Mouse (Mus musculus): Measurements from ENCODE around the gene Sdk1. TPM values are rescaled to one million over a fixed set of nuclear protein-coding genes. Genes with fewer than 3 reads are reported as not detected.
A peak's percentile ranks its signal among the peaks of the same experiment; 100 is the strongest.

Gene Sdk1
- total RNA-seq, 2 experiments from 2014 or later, result 14.2 to 14.3 TPM

DNA sequence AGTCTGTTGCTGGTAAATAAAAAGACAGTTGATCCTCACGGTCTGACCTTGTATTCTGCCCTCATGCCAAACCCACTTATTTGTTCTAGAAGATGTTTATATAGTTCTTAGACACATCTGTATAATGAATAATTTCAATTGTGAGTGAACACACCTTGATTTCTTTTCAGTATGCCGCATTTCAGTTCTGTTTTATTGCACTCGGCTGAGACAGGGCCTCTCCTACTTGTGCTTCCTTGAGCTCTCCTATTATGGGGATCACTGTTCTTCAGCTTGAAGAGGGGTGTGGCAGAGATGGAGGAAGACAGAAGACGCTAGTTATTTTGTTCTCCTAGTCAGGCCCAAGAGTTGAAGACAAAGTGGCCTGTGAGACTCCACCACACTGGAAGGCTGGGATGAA is 603.4 kb downstream of the Sdk1 start:
- intact Hi-C loops (cut with DNase I), result no loop called here
- DNase-seq (ENCODE audit: low spot score in 2 of 2), result no peak

- intact Hi-C loops (cut with DNase I), result no loop called here
- no peak for DNase-seq (ENCODE audit: low spot score in 2 of 2)
Observed at GRCm38 (mm10) chr5:141847686-141848085, 606.4 kb downstream of the Sdk1 start.

DNA sequence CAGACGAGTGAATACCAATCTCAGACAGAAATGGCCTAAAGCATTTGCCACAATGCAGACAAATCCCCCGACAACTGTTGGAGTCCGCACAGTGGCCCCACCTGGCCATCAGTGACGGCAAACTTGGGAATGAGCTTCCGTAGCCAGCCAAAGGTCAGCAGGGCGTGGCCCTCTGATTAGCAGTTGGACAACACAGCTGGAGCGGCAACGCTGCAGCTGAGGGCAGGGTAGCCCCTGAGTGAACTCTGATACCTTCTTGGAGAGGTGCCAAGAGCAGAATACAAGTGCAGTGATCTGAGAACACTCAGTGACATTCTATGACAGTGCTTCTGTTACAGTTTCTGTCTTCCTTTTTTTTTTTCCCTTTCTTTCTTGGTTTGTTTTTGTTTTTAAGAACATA is 610.9 kb downstream of the Sdk1 start:
- intact Hi-C loops (cut with DNase I), result no loop called here
- DNase-seq (ENCODE audit: low spot score in 2 of 2), result no peak

- intact Hi-C loops (cut with DNase I), result no loop called here
- DNase-seq (ENCODE audit: low spot score in 2 of 2), result no peak
Observed at GRCm38 (mm10) chr5:141856447-141856846, 615.2 kb downstream of the Sdk1 start.

DNA sequence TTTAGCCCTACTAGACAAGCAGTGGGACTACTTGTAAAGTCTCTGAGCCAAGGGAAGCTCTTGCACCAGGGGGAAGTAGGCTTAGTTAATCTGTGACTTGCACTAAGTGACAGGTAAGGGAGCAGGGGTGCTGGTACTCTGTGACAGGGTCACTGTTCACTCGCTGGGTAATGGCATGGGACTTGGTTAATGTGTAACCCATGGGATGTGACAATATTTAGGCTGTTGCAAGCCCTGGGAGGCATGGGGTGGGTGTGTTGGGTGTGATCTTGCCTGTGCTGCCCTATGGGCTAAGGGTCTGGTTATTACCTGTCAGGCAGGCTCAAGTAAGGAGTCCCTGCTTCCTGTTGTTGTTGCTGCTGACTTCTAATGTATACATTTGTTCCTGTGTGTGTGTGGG is 616.5 kb downstream of the Sdk1 start:
- intact Hi-C loops (cut with DNase I), result no loop called here
- no peak for DNase-seq (ENCODE audit: low spot score in 2 of 2)

DNA sequence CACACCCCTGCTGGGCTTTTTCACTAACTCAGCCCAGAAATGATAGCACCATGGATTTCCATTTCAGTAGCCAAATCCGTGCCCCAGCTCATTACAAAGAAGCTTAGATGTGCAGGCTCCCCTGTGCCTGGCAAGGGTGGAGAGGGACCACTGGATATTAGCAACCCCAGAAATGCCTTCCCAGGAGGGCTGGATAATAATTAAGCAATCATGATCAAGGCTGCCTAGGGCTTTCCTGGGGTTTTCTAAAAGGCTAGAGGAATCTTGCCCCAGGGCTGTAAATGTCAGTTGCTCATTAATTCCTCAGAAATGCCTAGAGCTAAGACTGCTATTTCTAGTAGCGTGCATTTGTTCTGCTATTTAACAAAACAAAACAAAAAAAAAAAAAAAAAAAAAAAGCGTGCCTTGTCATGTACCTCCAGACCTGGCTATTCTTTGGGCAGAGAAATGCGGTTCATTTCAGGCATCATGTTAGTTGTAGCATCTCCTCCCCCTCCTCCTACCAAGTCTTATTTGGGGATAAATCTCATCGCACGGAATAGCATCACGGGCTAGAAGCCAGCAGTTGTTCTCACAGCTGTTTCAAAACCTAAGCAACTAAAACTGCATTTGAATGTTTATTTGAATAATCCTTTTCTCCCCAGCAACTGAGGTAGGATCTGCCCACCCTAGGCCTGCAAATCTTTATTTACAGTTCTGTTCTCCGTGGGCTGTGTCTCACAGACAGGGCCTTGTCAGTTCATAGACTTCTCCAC is 617.3 kb downstream of the Sdk1 start:
- intact Hi-C loops (cut with DNase I), result no loop called here
- DNase-seq (ENCODE audit: low spot score in 2 of 2), result no peak

DNA sequence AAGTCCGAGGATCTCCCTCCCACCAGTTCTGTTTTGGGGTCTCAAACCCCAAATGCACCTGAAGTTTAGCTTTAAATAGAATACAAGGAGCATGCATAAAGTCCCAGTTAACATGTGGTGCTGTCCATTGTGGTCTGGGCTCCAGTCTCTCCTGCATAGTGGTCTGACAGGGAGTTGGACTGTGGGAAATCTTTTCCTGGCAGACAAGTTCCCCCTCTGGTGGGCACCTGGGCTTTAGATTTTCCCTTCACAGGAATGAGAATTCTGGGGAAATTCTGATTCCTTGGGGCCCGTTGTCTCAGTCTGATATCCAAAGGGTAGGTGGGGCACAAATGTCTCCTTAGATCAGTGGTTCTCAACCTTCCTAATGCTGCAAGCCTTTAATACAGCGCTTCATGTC is 624.8 kb downstream of the Sdk1 start:
- intact Hi-C loops (cut with DNase I), result no loop called here
- DNase-seq (ENCODE audit: low spot score in 2 of 2), result no peak

GRCm38 (mm10) chr5:141873751-141874150 is 632.5 kb downstream of the Sdk1 start:
- intact Hi-C loops (cut with DNase I), result no loop called here

GRCm38 (mm10) chr5:141880661-141881060 is 639.4 kb downstream of the Sdk1 start:
- no peak for DNase-seq (ENCODE audit: low spot score in 2 of 2)
- intact Hi-C loops (cut with DNase I), result no loop called here

More at GRCm38 (mm10) chr5:141873751-141874150, 632.5 kb downstream of the Sdk1 start:
- DNase-seq (ENCODE audit: low spot score in 2 of 2), result no peak

DNA sequence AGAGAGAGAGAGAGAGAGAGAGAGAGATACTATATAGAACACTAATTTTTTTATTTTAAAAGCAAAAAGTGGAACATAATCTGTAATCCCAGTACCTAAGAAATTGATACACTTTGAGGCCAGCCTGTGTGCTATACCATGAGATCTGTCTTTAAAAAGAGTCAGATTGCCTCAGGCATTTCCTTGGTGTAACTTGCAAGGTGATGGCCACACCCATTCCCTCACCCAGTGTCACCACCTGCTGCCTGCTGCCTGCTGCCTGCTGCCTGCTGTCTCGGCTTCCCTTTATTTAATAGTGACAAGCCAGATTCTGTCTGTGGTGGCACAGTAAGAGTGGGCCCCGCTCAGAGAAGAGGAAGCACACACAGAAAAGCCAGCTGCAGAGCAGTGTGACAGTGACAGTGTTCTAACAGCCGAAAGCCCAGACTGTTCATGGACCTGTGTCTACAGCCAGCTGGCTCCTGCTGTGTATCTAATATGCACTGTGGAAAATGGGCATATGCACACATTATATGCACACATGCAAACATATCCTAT is 642.9 kb downstream of the Sdk1 start:
- peak; percentile 7 to 13 for DNase-seq (ENCODE audit: low spot score in 2 of 2)
- intact Hi-C loops (cut with DNase I), result no loop called here

GRCm38 (mm10) chr5:141886006-141886405 is 644.7 kb downstream of the Sdk1 start:
- intact Hi-C loops (cut with DNase I), result no loop called here
- peak; percentile 11 to 13 for DNase-seq (ENCODE audit: low spot score in 2 of 2)

DNA sequence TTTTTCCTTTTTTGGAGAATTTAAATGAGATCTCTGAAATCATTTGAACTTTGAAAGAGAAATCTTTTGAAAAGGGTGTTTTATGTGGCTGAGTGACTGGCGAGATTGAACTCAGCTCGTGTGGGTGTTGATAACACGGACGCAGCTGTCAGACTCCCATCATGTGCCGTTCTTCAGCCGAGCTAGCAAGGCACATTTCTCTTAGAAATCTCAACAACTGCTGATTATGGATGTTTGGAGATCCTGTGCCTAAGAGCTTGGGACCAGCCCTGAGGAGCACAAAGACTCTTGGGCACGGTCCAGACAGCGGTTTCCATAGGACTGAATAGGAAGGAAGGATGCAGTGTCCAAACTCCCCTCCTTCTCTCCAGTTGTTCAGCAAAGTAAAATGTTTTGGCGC is 648.5 kb downstream of the Sdk1 start:
- DNase-seq (ENCODE audit: low spot score in 2 of 2), result no peak
- intact Hi-C loops (cut with DNase I), result no loop called here

- intact Hi-C loops (cut with DNase I), result no loop called here
- no peak for DNase-seq (ENCODE audit: low spot score in 2 of 2)
Observed at GRCm38 (mm10) chr5:141896402-141896801, 655.1 kb downstream of the Sdk1 start.

- intact Hi-C loops (cut with DNase I), result no loop called here
- DNase-seq (ENCODE audit: low spot score in 2 of 2), result no peak
Observed at GRCm38 (mm10) chr5:141897481-141897880, 656.2 kb downstream of the Sdk1 start.

DNA sequence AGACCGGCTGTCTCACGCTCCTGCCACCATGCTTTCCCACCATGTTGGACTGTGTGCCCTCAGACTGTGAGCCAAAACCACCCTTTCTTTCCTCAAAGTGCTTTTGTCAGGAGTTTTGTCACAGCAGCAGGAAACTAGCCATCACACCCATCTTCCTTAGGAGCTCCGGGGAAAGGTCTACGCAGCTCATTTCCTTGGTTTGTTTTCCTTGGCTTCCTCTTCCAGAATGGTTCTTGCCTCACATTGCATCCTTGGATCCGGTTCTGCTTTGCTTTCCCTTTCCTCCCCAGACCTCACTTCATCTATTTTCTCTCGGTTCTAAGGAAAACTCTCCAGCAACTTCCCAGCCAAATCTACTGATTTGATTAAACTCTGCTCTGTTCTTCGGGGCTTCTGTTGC is 658.5 kb downstream of the Sdk1 start:
- no peak for DNase-seq (ENCODE audit: low spot score in 2 of 2)
- intact Hi-C loops (cut with DNase I), result no loop called here

DNA sequence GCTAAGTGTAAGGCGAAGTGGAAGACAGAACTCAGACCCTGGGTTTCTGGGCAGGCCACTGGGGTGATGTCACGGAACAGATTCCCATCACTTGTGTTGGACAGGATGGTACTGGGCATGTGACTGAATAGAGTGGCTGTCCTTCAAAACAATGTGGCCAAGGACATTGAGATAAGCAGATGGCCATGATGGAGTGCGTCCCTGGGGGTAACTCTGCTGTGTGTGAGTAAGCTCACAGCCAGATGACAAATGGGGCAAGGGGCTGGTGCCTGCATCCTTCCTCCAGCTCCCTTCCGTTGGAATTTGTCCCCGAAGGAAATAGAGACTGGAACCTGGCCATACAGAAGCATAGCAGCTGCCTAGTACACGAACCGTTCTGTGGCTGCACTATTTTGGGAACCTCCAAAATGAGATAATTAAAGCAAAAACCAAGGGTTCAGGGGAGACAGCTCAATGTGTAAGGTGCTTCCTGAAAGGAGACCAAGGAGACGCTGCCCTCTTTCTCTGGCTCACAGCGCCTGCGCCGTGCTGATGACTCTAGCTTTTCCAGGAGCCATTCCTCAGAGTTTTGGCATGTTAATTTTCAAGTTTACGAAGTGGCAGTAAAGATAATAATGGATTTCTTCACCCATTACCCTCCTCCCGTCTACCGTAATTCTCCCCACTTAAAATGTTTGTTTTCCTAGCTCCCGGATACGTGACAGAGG is 661.4 kb downstream of the Sdk1 start:
- intact Hi-C loops (cut with DNase I), result no loop called here
- DNase-seq (ENCODE audit: low spot score in 2 of 2), result no peak

DNA sequence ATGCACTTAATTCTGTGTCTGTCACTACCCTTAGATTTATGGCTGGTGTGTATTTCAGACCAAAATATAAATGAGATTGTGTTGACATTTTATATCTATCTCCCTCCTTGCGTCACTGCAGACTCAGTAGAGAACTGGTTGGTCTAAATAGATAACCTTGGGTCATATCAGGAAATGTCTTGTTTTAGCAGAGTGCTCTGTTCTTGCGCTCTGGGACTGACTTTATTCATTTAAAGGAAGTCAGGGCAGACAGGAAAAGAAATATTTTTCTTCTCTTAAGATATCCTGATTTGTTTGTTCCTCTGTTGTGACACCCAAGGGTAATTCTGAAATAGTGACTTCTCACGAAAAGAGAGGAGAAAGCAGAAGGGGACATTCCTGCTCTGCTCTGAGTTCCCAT is 669.2 kb downstream of the Sdk1 start:
- no peak for DNase-seq (ENCODE audit: low spot score in 2 of 2)
- intact Hi-C loops (cut with DNase I), result no loop called here

DNA sequence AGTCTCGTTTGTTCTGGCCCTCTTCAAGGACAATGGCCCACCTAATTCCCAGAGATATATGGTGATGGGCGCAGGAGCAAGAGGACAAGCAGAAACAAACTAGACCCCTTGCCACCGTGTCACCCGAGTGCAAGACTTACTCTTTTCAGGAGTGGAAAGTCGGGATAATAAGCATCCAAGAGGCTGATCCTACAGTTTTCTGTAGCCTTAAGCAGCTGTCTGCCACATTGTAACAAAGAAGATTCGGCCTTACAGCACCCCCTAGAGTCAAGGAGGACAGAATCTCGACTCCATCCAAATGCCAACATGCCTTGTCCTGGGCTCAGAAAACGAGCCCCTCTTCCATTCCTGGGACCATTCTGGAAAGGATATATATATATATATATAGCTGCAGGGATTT is 669.6 kb downstream of the Sdk1 start:
- intact Hi-C loops (cut with DNase I), result no loop called here
- no peak for DNase-seq (ENCODE audit: low spot score in 2 of 2)

DNA sequence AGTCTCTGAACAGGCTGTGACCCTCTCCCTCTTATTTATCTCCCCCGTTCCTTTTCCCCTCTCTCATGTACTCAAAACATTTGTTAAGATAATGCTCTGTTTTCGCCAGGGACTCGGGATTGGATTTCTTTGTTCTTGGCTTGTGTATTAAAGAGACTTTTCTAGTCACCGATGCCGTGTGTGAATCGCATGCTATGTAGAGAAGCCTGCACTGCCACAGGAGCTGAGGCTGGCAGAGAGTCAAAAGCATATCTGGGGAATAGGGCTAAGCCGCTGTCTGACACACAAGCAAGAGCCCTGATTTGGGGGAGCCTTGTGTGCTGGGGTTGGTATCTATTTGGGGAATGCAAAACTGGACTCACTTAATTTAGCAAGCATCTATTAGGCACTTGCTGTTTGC is 671.6 kb downstream of the Sdk1 start:
- intact Hi-C loops (cut with DNase I), result no loop called here
- no peak for DNase-seq (ENCODE audit: low spot score in 2 of 2)

- DNase-seq (ENCODE audit: low spot score in 2 of 2), result no peak
- intact Hi-C loops (cut with DNase I), result no loop called here
Observed at GRCm38 (mm10) chr5:141916954-141917353, 675.7 kb downstream of the Sdk1 start.

DNA sequence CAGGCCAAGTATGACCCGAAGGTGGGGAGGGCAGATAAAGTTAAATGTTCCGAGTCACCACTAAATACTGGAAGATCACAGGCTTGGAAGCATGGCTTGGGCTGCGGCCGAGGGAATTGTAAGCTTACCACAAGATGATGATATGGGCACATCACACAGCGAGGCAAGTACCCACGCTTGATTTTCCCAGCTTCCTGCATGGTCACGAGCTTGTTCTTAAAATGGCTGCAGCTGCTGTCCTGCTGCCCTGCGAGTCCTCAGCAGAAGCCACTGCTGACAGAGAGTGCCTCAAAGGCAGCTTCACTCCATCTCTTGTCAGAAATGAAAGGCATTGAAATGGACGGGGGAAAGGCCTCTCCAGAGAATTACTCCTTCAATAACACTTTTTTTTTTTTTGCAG is 697.7 kb downstream of the Sdk1 start:
- peak in 1 of 2 experiments; percentile 45 for DNase-seq (ENCODE audit: low spot score in 2 of 2)
- intact Hi-C loops (cut with DNase I), result no loop called here

Data from left cerebral cortex, postnatal 25 days (tissue).